Mouse (Mus musculus): Measurements from ENCODE around the gene Ppp1r35. TPM values are rescaled to one million over a fixed set of nuclear protein-coding genes. Genes with fewer than 3 reads are reported as not detected.

Ppp1r35 gene
- total and polyA plus RNA-seq, 2 experiments, result 11.5 to 28.9 TPM

DNA sequence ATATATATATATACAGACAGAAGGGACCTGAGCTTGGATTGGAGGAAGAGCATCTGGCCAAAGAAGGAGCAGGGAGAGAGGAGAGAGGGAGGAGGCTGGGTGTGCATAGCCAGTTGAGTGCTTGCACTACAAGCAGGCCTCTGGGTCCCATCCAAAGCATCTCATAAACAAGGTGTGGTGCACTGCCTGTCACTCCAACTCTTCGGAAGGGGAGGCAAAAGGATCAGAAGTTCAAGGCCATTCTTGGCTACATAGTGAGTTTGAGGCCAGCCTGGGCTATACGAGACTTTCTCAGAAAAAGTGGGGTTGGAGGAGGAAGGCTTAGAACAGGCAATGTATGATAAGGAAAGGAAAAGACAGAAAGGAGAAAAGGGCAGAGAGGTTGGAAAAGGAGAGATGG, 47.3 kb downstream of the Ppp1r35 start:
- no peak overlapping the region for H3K27ac ChIP-seq (replicated peaks; ENCODE audit: insufficient read depth, low read depth, low read length)
- no peak for DNase-seq (ENCODE audit: extremely low read depth, low read depth, low spot score)
- TF ChIP-seq POLR2A (IDR thresholded peaks at IDR 0.05; ENCODE audit: extremely low read depth, insufficient read depth, low read length) (no peak), CTCF (IDR thresholded peaks at IDR 0.05; ENCODE audit: low read depth, low read length) (no peak)
- no peaks in the 10 kb centered on the region for H3K36me3 ChIP-seq (ENCODE audit: control insufficient read depth, insufficient read depth, low read length)
- WGBS, result 70% methylated on average over 2 of the region's 2 CpGs
- no peak overlapping the region for H3K4me3 ChIP-seq (ENCODE audit: insufficient read depth, low read depth, low read length)
- no peaks in the 10 kb centered on the region for H3K27me3 ChIP-seq (ENCODE audit: control insufficient read depth, insufficient read depth, low read length)
- peaks cover 2% of the 10 kb centered on the region; the same call in 1 of the 2 replicates for H3K4me1 ChIP-seq (ENCODE audit: control insufficient read depth, insufficient read depth, low read length)
- no peaks in the 10 kb centered on the region for H3K79me2 ChIP-seq (ENCODE audit: control insufficient read depth, insufficient read depth, low read length)
- H3K9ac ChIP-seq (ENCODE audit: low read depth, low read length), result no peak overlapping the region

DNA sequence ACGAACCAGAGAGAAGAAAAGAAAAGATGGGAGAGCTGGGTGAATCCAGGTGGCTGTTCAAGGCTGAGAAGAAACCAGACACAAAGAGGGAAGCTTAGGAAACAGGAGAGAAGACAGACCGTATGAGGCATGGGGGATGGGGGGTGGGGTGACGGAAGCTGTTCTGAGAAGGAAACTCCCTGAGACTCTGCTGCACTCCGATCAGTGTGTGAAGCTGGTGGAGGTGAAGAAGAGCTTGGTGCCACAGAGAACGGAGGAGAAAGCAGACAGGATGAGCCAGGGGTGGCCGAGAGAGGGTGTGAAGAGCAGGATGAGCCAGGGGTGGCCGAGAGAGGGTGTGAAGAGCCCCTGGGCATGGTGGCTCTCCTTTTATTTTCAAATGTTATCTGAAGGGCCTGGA, 47.8 kb downstream of the Ppp1r35 start:
- no peak for DNase-seq (ENCODE audit: extremely low read depth, low read depth, low spot score)
- WGBS, result 61% methylated on average over 7 of the region's 7 CpGs
- TF ChIP-seq CTCF (IDR thresholded peaks at IDR 0.05; ENCODE audit: low read depth, low read length), result no peak
- no peak for TF ChIP-seq POLR2A (IDR thresholded peaks at IDR 0.05; ENCODE audit: extremely low read depth, insufficient read depth, low read length)
- H3K9ac ChIP-seq (ENCODE audit: low read depth, low read length), result no peak overlapping the region
- H3K4me1 ChIP-seq (ENCODE audit: control insufficient read depth, insufficient read depth, low read length), result peaks cover 2% of the 10 kb centered on the region; the same call in 1 of the 2 replicates
- no peaks in the 10 kb centered on the region for H3K36me3 ChIP-seq (ENCODE audit: control insufficient read depth, insufficient read depth, low read length)
- H3K4me3 ChIP-seq (ENCODE audit: insufficient read depth, low read depth, low read length), result no peak overlapping the region
- no peaks in the 10 kb centered on the region for H3K79me2 ChIP-seq (ENCODE audit: control insufficient read depth, insufficient read depth, low read length)
- H3K27ac ChIP-seq (replicated peaks; ENCODE audit: insufficient read depth, low read depth, low read length), result no peak overlapping the region
- no peaks in the 10 kb centered on the region for H3K27me3 ChIP-seq (ENCODE audit: control insufficient read depth, insufficient read depth, low read length)

DNA sequence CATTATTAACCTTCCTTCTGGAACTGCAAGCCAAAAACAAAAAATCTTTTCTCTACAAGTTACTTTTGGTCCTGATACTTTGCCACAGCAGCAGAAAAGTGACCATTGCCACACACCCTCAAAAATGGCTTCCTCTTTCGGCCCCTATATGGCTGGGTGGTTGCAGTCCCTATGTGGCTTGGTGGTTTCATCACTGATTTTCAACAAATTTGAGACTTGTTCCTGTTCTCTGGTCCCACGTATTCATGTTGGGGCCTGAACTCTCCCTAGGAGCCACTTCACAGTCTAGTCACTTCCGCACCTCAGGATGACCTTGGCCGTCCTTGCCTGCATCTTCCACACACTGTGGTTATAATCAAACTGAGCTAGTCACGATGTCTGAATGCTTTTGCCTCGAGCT, 50.0 kb downstream of the Ppp1r35 start:
- TF ChIP-seq POLR2A (IDR thresholded peaks at IDR 0.05; ENCODE audit: extremely low read depth, insufficient read depth, low read length) (no peak), CTCF (IDR thresholded peaks at IDR 0.05; ENCODE audit: low read depth, low read length) (no peak)
- DNase-seq (ENCODE audit: extremely low read depth, low read depth, low spot score), result peak; percentile 28

More for the DNA sequence above, 50.0 kb downstream of the Ppp1r35 start:
- Histone ChIP-seq H3K79me2 (ENCODE audit: control insufficient read depth, insufficient read depth, low read length) (no peaks in the 10 kb centered on the region), H3K9ac (ENCODE audit: low read depth, low read length) (no peak overlapping the region), H3K27me3 (ENCODE audit: control insufficient read depth, insufficient read depth, low read length) (no peaks in the 10 kb centered on the region), H3K36me3 (ENCODE audit: control insufficient read depth, insufficient read depth, low read length) (no peaks in the 10 kb centered on the region), H3K27ac (replicated peaks; ENCODE audit: insufficient read depth, low read depth, low read length) (no peak overlapping the region), H3K4me1 (ENCODE audit: control insufficient read depth, insufficient read depth, low read length) (peaks cover 2% of the 10 kb centered on the region; the same call in 1 of the 2 replicates), H3K4me3 (ENCODE audit: insufficient read depth, low read depth, low read length) (no peak overlapping the region)
- WGBS, result 82% methylated on average over 6 of the region's 6 CpGs

Other genes with a start within 250 kb of the Ppp1r35 start
- not detected in 2 replicates for gene Epo, start 245.6 kb upstream of the Ppp1r35 start, total RNA-seq (2014; rRNA removed)
- gene Epo, start 245.6 kb upstream of the Ppp1r35 start, polyA plus RNA-seq (2012; rRNA removed), result not detected in 2 replicates
- gene Gnb2, start 245.3 kb upstream of the Ppp1r35 start, total RNA-seq (2014; rRNA removed), result 87.2 and 134 TPM in 2 replicates
- 332 and 431 TPM in 2 replicates for gene Gnb2, start 245.3 kb upstream of the Ppp1r35 start, polyA plus RNA-seq (2012; rRNA removed)
- gene Actl6b, start 225.3 kb upstream of the Ppp1r35 start, total RNA-seq (2014; rRNA removed), result not detected in 2 replicates
- not detected in 2 replicates for gene Actl6b, start 225.3 kb upstream of the Ppp1r35 start, polyA plus RNA-seq (2012; rRNA removed)
- gene Tfr2, start 209.0 kb upstream of the Ppp1r35 start, total RNA-seq (2014; rRNA removed), result 225 and 288 TPM in 2 replicates
- gene Tfr2, start 209.0 kb upstream of the Ppp1r35 start, polyA plus RNA-seq (2012; rRNA removed), result 478 and 486 TPM in 2 replicates
- 4.3 and 6.5 TPM in 2 replicates for gene Mospd3, start 177.8 kb upstream of the Ppp1r35 start, total RNA-seq (2014; rRNA removed)
- 84.3 and 98.8 TPM in 2 replicates for gene Mospd3, start 177.8 kb upstream of the Ppp1r35 start, polyA plus RNA-seq (2012; rRNA removed)
- 4.4 and 6.7 TPM in 2 replicates for gene Pcolce, start 165.1 kb upstream of the Ppp1r35 start, total RNA-seq (2014; rRNA removed)
- 11.9 TPM in 2 replicates for gene Pcolce, start 165.1 kb upstream of the Ppp1r35 start, polyA plus RNA-seq (2012; rRNA removed)
- 0.07 TPM in 1 of 2 replicates, not detected in the other for gene Fbxo24, start 149.8 kb upstream of the Ppp1r35 start, total RNA-seq (2014; rRNA removed)
- 0.05 and 0.06 TPM in 2 replicates for gene Fbxo24, start 149.8 kb upstream of the Ppp1r35 start, polyA plus RNA-seq (2012; rRNA removed)
- gene Lrch4, start 149.7 kb upstream of the Ppp1r35 start, total RNA-seq (2014; rRNA removed), result 0.74 and 1.1 TPM in 2 replicates
- gene Lrch4, start 149.7 kb upstream of the Ppp1r35 start, polyA plus RNA-seq (2012; rRNA removed), result 10.7 and 15.0 TPM in 2 replicates
- 0.74 and 1.5 TPM in 2 replicates for gene Gm20605, start 149.7 kb upstream of the Ppp1r35 start, total RNA-seq (2014; rRNA removed)
- 4.3 and 5.6 TPM in 2 replicates for gene Gm20605, start 149.7 kb upstream of the Ppp1r35 start, polyA plus RNA-seq (2012; rRNA removed)
- gene Sap25, start 137.5 kb upstream of the Ppp1r35 start, total RNA-seq (2014; rRNA removed), result 0.65 and 1.6 TPM in 2 replicates
- 13.0 and 22.7 TPM in 2 replicates for gene Sap25, start 137.5 kb upstream of the Ppp1r35 start, polyA plus RNA-seq (2012; rRNA removed)
- gene Irs3, start 133.1 kb upstream of the Ppp1r35 start, total RNA-seq (2014; rRNA removed), result 0.07 TPM in 1 of 2 replicates, not detected in the other
- 0.07 and 0.20 TPM in 2 replicates for gene Irs3, start 133.1 kb upstream of the Ppp1r35 start, polyA plus RNA-seq (2012; rRNA removed)
- gene Agfg2, start 94.1 kb upstream of the Ppp1r35 start, total RNA-seq (2014; rRNA removed), result 14.8 and 22.1 TPM in 2 replicates
- 35.9 and 42.2 TPM in 2 replicates for gene Agfg2, start 94.1 kb upstream of the Ppp1r35 start, polyA plus RNA-seq (2012; rRNA removed)
- 0.13 and 0.18 TPM in 2 replicates for gene Nyap1, start 37.2 kb upstream of the Ppp1r35 start, total RNA-seq (2014; rRNA removed)
- 0.17 and 0.28 TPM in 2 replicates for gene Nyap1, start 37.2 kb upstream of the Ppp1r35 start, polyA plus RNA-seq (2012; rRNA removed)
- gene Tsc22d4, start 33.1 kb upstream of the Ppp1r35 start, total RNA-seq (2014; rRNA removed), result 4.4 and 4.5 TPM in 2 replicates
- gene Tsc22d4, start 33.1 kb upstream of the Ppp1r35 start, polyA plus RNA-seq (2012; rRNA removed), result 11.4 and 22.1 TPM in 2 replicates
- 13.7 and 15.9 TPM in 2 replicates for gene Mepce, start 8.8 kb downstream of the Ppp1r35 start, total RNA-seq (2014; rRNA removed)
- gene Mepce, start 8.8 kb downstream of the Ppp1r35 start, polyA plus RNA-seq (2012; rRNA removed), result 16.3 and 18.7 TPM in 2 replicates
- gene Zcwpw1, start 8.9 kb downstream of the Ppp1r35 start, total RNA-seq (2014; rRNA removed), result 3.3 and 4.2 TPM in 2 replicates
- 1.7 and 1.9 TPM in 2 replicates for gene Zcwpw1, start 8.9 kb downstream of the Ppp1r35 start, polyA plus RNA-seq (2012; rRNA removed)
- 3.2 TPM in 2 replicates for gene Pilra, start 57.4 kb downstream of the Ppp1r35 start, total RNA-seq (2014; rRNA removed)
- gene Pilra, start 57.4 kb downstream of the Ppp1r35 start, polyA plus RNA-seq (2012; rRNA removed), result 2.3 and 2.4 TPM in 2 replicates
- 3.2 and 6.1 TPM in 2 replicates for gene Pilrb1, start 79.3 kb downstream of the Ppp1r35 start, total RNA-seq (2014; rRNA removed)
- 2.7 and 5.1 TPM in 2 replicates for gene Pilrb1, start 79.3 kb downstream of the Ppp1r35 start, polyA plus RNA-seq (2012; rRNA removed)
- gene Pilrb2, start 93.0 kb downstream of the Ppp1r35 start, total RNA-seq (2014; rRNA removed), result 2.1 and 3.7 TPM in 2 replicates
- gene Pilrb2, start 93.0 kb downstream of the Ppp1r35 start, polyA plus RNA-seq (2012; rRNA removed), result 2.2 and 4.4 TPM in 2 replicates
- 141 and 173 TPM in 2 replicates for gene Cyp3a13, start 142.8 kb downstream of the Ppp1r35 start, total RNA-seq (2014; rRNA removed)
- gene Cyp3a13, start 142.8 kb downstream of the Ppp1r35 start, polyA plus RNA-seq (2012; rRNA removed), result 22.9 and 28.6 TPM in 2 replicates
- gene Gjc3, start 184.2 kb downstream of the Ppp1r35 start, total RNA-seq (2014; rRNA removed), result 0.47 and 0.55 TPM in 2 replicates
- 0.18 and 0.44 TPM in 2 replicates for gene Gjc3, start 184.2 kb downstream of the Ppp1r35 start, polyA plus RNA-seq (2012; rRNA removed)
- gene Azgp1, start 202.7 kb downstream of the Ppp1r35 start, total RNA-seq (2014; rRNA removed), result 1,462 and 1,614 TPM in 2 replicates
- 1,097 and 1,209 TPM in 2 replicates for gene Azgp1, start 202.7 kb downstream of the Ppp1r35 start, polyA plus RNA-seq (2012; rRNA removed)
- gene Smok3a, start 242.4 kb downstream of the Ppp1r35 start, total RNA-seq (2014; rRNA removed), result not detected in 2 replicates
- gene Smok3a, start 242.4 kb downstream of the Ppp1r35 start, polyA plus RNA-seq (2012; rRNA removed), result not detected in 2 replicates
- 0.37 TPM in 1 of 2 replicates, not detected in the other for gene Smok3b, start 242.6 kb downstream of the Ppp1r35 start, total RNA-seq (2014; rRNA removed)
- not detected in 2 replicates for gene Smok3b, start 242.6 kb downstream of the Ppp1r35 start, polyA plus RNA-seq (2012; rRNA removed)